Mouse (Mus musculus) olfactory bulb, adult 2 months (tissue): Measurements from ENCODE around the gene Hdac9. TPM values are rescaled to one million over a fixed set of nuclear protein-coding genes. Genes with fewer than 3 reads are reported as not detected.
"Not testable (repeated sequence)": the region's sequence is repeated elsewhere in the genome, so short reads cannot be mapped to it uniquely, and the experiment has no call there.

Experiments
- H3K27ac ChIP-seq: fragments of 200-500 bp; 2 replicates; pipeline ENCODE4 v1.5.1; 2012; ENCODE audit warnings: low read depth, low read length; ENCODE audit not compliant: insufficient read depth
- H3K4me1 ChIP-seq: fragments of 200-500 bp; 2 replicates; pipeline ENCODE4 v1.6.1; 2012; ENCODE audit warnings: low read length; ENCODE audit not compliant: control insufficient read depth, insufficient read depth
- H3K4me3 ChIP-seq: fragments of 200-500 bp; 2 replicates; pipeline ENCODE4 v1.5.1; 2012; ENCODE audit warnings: mild to moderate bottlenecking, low read depth, low read length, moderate library complexity; ENCODE audit not compliant: insufficient read depth
- CTCF ChIP-seq: fragments of 200-500 bp; IDR thresholded peaks from 2 replicates; pipeline ENCODE4 v1.5.1; 2012; ENCODE audit warnings: low read depth, mild to moderate bottlenecking, low read length, moderate library complexity; ENCODE audit not compliant: insufficient read depth
- POLR2A ChIP-seq: fragments of 200-500 bp; IDR thresholded peaks from 2 replicates; pipeline ENCODE4 v1.6.1; 2012; ENCODE audit warnings: mild to moderate bottlenecking, low read depth, low read length, moderate library complexity; ENCODE audit not compliant: insufficient read depth
- WGBS: fragments of 180-500 bp; shearing (Covaris S2); methylation state at CpG from one replicate; pipeline ENCODE4 v1.1.7; 2018; 5-methylcytosine and 5-hydroxymethylcytosine counted together
- polyA plus RNA-seq: library from polyadenylated mRNA; stranded (reverse); fragments of >200 nt; gene quantifications from 2 replicates; pipeline ENCODE4 v1.2.4, GENCODE M21; 2012; ENCODE audit warnings: low replicate concordance; ENCODE audit not compliant: missing spikeins, insufficient read depth, insufficient read length

Hdac9 gene
- polyA plus RNA-seq, 1 experiment, result not detected

DNA sequence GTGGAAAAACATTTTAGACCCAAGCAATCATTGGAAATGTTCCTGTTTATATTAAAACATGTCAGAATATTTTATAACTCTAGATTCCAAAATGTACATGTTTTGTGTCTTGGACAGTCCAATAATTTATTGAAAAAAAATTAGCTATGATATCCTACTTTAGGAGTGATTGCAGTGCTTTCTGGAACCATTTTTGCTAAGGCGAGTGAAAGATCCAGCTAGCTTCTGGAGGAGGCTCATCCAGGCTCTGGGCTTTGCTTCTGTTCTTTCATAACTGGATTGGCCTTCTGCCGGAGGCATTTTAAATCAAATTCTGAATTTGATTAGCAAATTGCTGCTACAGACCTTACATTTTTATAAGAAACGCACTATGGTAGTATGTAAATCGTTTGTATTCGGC lies 864.4 kb downstream of the Hdac9 start:
- 72% methylated on average over 5 of the region's 5 CpGs for WGBS
- no peak for TF ChIP-seq POLR2A
- TF ChIP-seq CTCF, result no peak
- Histone ChIP-seq H3K27ac (no peak overlapping the region), H3K4me1 (no peaks in the 10 kb centered on the region), H3K4me3 (no peak overlapping the region)

- H3K4me1 ChIP-seq, result no peaks in the 10 kb centered on the region
- H3K4me3 ChIP-seq, result no peak overlapping the region
- 49% methylated on average over 3 of the region's 3 CpGs for WGBS
- H3K27ac ChIP-seq, result no peak overlapping the region
- TF ChIP-seq CTCF (no peak), POLR2A (no peak)
Observed at GRCm38 (mm10) chr12:34052036-34052435, 864.9 kb downstream of the Hdac9 start.

GRCm38 (mm10) chr12:34051112-34051511 lies 865.8 kb downstream of the Hdac9 start:
- no peak overlapping the region for H3K27ac ChIP-seq
- WGBS, result 66% methylated on average over 7 of the region's 7 CpGs
- no peak overlapping the region for H3K4me3 ChIP-seq
- TF ChIP-seq POLR2A, result no peak
- no peaks in the 10 kb centered on the region for H3K4me1 ChIP-seq

GRCm38 (mm10) chr12:34040949-34041348 lies 875.9 kb downstream of the Hdac9 start:
- no peak overlapping the region for H3K4me3 ChIP-seq
- WGBS, result 76% methylated on average over 6 of the region's 6 CpGs
- no peaks in the 10 kb centered on the region for H3K4me1 ChIP-seq
- no peak overlapping the region for H3K27ac ChIP-seq
- TF ChIP-seq CTCF, result no peak
- no peak for TF ChIP-seq POLR2A

DNA sequence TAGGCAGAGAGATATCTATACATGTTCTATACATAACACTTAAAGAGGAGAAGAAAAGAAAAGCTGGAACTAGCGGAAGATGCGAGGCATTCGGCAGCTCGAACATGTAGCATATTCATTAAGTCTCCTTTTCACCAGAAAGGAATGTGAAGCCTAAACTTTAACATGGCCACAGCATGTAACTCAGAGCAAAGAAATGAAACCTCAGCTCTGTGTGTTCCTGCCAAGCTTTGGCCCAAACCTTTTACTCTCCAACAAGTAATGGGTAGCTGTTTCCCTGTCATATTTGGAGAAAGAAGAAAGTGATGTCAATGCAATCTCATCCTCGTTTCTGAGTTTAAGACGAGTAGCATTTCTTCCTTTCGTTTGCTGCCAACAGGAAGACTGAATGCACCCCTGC lies 876.8 kb downstream of the Hdac9 start:
- no peak overlapping the region for H3K4me3 ChIP-seq
- TF ChIP-seq CTCF, result no peak
- TF ChIP-seq POLR2A, result no peak
- no peak overlapping the region for H3K27ac ChIP-seq
- no peaks in the 10 kb centered on the region for H3K4me1 ChIP-seq
- WGBS, result 67% methylated on average over 7 of the region's 7 CpGs

GRCm38 (mm10) chr12:34009796-34010195 lies 907.1 kb downstream of the Hdac9 start:
- 97% methylated on average over 1 of the region's 1 CpGs for WGBS
- H3K4me1 ChIP-seq, H3K27ac ChIP-seq, H3K4me3 ChIP-seq: not testable (repeated sequence)

Other genes starting within 250 kb of the Hdac9 start
- gene Prps1l1, start 67.7 kb upstream of the Hdac9 start, polyA plus RNA-seq, result not detected in 2 replicates
- not detected in 2 replicates for gene Snx13, start 130.1 kb upstream of the Hdac9 start, polyA plus RNA-seq